Mouse (Mus musculus) bone marrow macrophage, adult 2 months (primary cell): ENCODE results near the gene Rasgef1c.

Experiments used
- CTCF ChIP-seq: IDR thresholded peaks from 2 replicates; pipeline ENCODE4 v1.5.1; 2012; ENCODE audit warnings: low read depth, mild to moderate bottlenecking, low read length, moderate library complexity
- POLR2A ChIP-seq: IDR thresholded peaks from 2 replicates; pipeline ENCODE4 v1.6.1; 2012; ENCODE audit warnings: mild to moderate bottlenecking, low read depth, low read length, borderline replicate concordance

DNA sequence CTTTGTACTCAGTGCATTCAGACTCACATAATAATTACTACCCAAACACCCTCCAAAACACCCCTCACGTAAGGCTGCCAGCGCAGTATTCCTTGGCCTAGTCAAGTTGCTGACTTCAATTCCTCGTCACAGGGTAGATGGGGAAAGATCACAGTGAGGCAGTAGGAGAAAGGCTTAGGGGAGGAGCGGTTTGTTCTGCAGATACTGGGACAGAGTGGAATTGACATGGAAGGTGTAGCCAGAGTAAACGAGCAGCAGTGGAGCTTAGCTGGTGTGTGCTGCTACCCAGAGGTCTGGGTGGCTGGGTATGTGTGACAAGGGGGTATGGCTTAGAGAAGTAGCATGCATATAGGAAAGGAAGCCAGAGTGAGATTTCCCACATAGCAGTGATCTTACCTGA is 34.3 kb upstream of the Rasgef1c start:
- no peak for TF ChIP-seq POLR2A
- no peak for TF ChIP-seq CTCF
